Mouse (Mus musculus): Measurements from ENCODE around the gene Cpm.
"Not testable (repeated sequence)": the region's sequence is repeated elsewhere in the genome, so short reads cannot be mapped to it uniquely, and the experiment has no call there.

Gene Cpm

GRCm38 (mm10) chr10:117727518-117728110 is 98.3 kb downstream of the Cpm start:
- DNase-seq: no peak

- DNase-seq: no peak
These were observed 99.3 kb downstream of the Cpm start for GRCm38 (mm10) chr10:117728574-117728973.

- DNase-seq: peak; percentile 68
These were observed 100.0 kb downstream of the Cpm start for GRCm38 (mm10) chr10:117729139-117729814.

DNA sequence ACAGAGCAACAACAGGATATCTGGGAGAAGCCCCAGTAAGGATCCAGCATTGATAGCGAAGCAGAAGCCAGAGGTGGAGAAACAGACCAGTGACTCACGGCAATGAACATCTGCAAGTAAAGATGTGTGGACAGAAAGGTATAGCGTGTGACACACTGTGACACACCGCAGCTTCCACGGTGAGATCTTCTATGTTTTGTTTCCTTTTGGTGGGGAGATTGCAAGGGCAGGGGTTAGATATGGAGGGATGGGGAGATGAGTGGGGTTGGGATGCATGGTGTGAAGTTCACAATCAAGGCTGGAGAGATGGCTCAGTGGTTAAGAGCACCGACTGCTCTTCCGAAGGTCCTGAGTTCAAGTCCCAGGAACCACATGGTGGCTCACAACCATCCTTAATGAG is 100.8 kb downstream of the Cpm start:
- no peak for DNase-seq

GRCm38 (mm10) chr10:117730637-117731203 is 101.4 kb downstream of the Cpm start:
- DNase-seq: no peak

GRCm38 (mm10) chr10:117731244-117732101 is 102.2 kb downstream of the Cpm start:
- peak; percentile 82 for DNase-seq

DNA sequence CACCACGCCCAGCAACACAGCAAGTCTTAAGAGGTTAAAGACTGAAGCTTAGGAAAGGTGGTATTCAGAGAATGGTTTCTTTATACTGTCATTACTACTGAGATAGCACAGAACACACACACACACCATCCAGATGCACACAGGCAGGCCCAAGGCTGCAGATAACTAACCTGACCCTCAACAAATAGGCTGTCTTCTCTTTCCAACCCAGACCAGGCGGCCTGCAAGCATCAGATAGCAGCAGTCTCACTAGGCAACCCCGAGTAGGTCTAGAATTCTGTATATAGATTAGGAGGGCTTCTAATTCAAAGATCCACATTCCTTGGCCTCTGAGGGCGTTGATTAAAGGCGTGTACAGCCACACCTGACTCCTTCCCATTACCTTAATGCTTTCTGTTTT is 102.9 kb downstream of the Cpm start:
- DNase-seq: no peak

DNA sequence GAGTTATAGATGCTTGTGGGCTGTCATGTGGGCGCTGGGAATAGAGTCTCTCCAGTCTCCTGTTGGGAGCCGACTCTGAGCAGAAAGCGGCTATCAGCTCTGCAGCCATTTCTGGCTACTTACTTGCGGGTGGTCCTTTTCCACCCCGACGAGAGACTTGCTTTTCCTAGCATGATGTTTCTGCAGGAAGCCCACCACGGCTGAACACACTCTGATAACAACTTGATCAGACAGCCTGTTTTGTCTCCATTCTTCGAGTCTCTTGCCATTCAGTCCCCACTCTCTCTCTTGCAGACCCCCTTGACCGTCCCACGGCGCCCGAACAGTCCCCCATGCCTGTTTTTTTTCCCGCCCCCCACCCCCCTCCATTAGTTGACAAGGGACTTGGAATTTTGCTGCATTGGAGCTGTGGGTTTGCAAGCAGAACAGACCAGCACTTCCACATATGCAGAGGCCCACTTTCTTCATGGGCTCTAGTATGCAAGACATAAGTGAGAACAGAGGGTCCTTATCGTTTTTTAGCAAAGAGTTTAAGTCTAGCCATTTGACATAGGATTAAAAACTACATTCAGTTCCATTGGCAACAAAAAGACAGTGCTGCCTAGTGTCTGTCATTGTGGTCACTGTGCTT is 103.8 kb downstream of the Cpm start:
- no peak for DNase-seq

DNA sequence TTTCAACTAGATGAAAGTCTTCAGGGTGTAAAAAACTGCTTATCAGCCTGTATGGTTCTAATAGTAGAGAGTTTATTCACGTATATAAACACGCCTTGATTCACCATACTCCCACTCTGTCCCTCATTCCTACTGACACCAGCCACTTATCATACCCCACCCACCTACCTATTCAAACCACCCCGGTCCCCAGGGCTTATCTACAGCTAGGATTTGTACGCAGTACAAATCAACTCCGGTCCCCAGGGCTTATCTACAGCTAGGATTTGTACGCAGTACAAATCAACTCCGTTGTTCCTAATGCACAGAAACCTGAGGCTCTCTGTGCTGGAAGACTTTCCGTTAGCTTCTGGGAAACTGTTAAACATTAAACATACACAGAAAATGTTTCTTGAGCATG is 104.3 kb downstream of the Cpm start:
- DNase-seq: not testable (repeated sequence)

- DNase-seq: not testable (repeated sequence)
These were observed 105.0 kb downstream of the Cpm start for GRCm38 (mm10) chr10:117734104-117734852.

DNA sequence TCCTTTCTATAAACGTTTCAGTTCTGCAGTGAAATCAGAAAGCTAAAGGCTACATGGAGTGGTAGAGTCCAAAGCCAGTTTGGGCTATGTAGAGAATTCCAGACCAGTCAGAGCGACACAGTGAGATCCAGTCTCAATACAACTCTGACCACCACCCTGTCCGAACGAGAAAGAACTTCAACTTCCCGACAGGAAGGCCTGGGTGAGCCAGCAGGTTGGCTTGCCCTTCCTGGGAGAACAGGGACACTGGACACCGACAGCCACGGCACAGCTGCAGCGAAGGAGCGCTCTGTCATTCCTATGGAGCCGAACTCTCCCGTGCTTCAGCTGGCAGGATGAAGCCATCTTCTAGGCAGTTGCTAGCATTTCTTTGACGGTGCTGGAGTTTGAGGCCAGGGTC is 106.1 kb downstream of the Cpm start:
- not testable (repeated sequence) for DNase-seq

DNA sequence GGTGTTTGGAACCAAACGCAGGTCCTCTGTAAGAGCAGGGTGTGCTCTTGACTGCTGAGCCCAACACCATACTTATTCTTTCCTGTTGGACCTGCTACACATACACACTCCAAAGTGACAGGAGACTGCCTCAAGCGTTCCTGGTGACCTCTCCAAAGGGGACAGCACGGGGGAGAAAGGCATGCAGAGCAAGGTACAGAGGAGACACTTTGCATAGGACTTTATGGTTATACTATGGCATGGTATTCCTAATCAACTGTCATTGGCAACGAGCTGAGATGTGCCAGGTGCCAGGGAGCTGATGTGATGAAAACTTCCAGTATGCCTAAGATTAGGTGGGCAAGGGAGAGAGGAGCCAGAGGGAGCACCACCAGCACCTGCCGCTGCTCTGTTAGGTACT is 107.3 kb downstream of the Cpm start:
- DNase-seq: no peak
